Mouse (Mus musculus): ENCODE measurements around the gene 1700069L16Rik.

The 1700069L16Rik gene

GRCm38 (mm10) chr5:113724446-113724845 lies at the start of gene 1700069L16Rik:
Gene 1700069L16Rik (minus strand): TSS chr5:113724772.
- DNase-seq (ENCODE audit: low read depth): peak; percentile 32

GRCm38 (mm10) chr5:113773664-113774063 lies 49.1 kb upstream of the 1700069L16Rik start:
- DNase-seq (ENCODE audit: low read depth): peak; percentile 64

GRCm38 (mm10) chr5:113772905-113773519 lies 48.4 kb upstream of the 1700069L16Rik start:
- DNase-seq (ENCODE audit: low read depth): no peak

DNA sequence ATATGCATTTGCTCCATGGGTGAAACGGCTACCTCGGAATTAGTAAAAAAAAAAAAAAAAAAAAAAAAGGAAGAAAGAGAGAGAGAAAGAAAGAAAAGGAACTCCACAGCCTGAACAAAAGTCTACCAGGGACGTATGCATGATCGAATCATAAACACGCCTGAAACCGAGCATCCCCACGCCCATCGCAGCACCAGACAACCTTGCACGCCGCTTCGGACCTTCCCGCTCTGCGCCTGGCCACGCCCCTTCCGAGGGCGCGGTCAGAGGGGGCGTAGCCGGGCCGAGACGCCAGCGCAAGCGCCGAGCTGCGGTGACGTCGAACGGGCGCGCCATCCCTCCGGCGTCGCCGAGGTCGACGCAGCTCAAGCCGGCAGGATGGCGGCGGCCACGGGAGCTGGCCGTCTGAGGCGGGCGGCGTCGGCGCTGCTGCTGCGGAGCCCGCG lies 47.9 kb upstream of the 1700069L16Rik start, which contains the start of the genes Sart3 and Iscu:
Gene Sart3 (minus strand): TSS at position 61 of the 446 bp plus-strand sequence.
Gene Iscu (plus strand): TSS at position 299 of the 446 bp plus-strand sequence.
- DNase-seq (ENCODE audit: low read depth): peak; percentile 82

DNA sequence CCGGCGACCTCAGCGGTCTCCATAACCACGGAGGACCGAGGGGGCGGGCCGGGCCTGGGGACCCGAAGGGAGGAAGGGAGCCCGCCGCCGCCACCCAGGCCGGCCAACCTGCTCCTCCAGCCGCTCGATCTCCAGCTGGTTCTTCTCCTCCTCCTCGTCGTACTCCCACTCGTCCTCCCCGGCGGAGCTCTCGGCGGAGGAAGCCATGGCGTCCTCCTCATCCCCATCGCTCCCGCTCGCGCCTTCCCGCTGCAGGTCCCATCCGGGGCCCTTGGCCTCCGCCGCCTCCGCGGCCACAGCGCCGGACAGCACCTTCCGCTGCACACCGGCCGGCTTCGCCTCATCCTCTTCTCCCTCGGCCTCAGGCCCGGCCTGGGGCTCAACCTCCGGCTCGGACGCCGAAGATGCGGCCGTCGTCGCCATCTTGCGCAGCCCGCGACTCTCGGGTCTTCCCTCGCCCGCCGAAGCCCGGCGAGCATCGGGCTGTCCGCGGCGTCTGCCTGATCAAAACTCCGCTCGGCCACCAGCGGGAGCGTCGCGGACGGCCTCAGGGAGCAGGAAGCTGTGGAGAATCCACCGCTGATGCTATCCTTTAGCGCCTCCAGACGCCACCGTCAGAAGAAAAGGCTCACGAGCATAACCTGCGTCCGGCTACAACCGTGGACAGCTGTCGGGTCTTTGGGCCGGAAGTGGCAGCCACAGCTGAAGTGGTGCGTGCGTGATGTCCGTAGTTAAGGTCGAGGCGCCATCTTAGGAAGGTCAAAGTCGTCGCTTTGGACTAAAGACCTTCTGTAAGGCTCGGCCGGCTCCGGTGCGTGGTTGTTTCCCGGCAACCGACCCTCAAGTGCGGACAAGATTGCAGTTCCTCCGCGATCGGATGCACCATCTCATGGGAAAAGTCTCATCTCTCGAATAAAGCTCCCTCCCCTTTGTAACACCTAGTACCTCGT lies 46.9 kb upstream of the 1700069L16Rik start:
- peak; percentile 83 for DNase-seq (ENCODE audit: low read depth)

DNA sequence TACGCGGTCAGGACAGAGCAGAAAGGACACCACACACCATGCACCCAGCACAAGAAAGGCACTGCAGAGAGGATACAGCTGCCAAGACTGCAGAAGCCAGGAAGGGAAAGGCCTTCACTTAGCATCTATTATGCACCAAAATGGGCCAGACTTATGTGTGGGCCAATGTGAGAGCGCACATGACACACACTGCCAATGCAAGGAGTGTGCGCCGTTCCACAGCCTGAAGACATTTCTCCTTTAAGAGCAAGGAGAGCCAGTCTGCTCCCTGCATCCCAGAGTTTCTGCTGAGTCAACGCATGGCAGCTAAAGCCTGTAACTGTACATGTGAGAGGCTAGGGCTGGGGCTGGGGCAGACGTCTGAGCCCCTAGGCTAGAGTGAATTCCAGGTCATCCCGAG lies 44.2 kb upstream of the 1700069L16Rik start:
- no peak for DNase-seq (ENCODE audit: low read depth)

DNA sequence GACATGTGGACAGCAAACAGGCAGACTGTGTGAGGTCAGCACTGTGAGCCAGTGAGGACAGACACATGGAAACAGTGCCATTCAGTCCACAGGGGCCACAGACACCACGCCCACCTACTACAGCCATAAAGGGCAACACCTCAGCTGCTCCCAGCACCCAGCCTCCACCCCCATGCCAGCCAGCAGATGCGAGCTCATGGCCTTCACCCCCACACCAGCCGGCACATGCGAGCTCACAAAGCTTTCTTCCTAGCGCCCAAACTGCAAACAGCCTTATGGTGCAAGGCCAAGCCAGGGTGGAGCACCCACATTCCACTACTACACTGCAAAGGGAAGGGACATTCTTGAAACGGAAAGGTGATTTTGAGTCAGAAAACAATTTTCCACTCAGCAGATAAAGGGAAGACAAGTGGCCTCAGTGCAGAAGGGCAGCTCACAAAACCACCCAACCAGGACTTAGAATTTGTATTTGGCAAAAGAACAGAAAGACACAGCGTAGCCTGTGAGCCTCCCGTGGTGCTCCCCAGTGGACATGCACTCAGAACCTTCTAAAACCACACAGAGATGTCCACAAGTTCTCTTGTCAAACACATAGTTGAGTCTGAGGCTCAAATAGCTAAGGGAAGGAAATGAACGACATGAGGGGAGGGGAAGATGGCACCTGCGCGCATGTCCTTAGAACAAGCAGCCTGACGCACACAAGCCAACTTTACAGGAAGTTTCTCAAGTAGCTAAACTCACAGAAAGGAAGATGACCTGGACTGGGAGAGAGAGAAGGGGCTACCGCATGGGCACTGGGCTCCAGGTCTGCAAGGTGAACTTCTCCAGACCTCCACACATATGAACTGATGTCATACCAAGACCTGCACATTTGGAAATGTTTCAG lies 41.3 kb upstream of the 1700069L16Rik start:
- DNase-seq (ENCODE audit: low read depth): no peak

DNA sequence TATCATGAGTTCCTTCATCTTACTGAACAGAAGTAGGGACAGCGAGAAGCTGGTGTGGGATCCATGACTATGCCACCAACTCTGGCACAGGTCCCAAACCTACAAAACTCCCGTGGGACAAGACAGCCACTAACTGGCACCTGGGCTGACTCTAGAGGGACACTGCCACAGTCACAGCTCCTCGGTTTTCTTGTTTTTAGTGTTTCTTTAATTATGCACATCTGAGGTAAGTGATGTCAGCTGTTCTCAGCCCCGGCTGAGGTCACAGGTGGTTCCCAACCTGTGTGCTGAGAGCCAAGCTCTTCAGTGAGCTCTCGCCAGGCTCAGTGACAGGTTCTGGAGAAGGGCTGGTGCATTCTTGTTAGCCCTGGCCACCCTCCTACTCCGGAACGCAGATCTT lies 39.9 kb upstream of the 1700069L16Rik start:
- DNase-seq (ENCODE audit: low read depth): no peak

DNA sequence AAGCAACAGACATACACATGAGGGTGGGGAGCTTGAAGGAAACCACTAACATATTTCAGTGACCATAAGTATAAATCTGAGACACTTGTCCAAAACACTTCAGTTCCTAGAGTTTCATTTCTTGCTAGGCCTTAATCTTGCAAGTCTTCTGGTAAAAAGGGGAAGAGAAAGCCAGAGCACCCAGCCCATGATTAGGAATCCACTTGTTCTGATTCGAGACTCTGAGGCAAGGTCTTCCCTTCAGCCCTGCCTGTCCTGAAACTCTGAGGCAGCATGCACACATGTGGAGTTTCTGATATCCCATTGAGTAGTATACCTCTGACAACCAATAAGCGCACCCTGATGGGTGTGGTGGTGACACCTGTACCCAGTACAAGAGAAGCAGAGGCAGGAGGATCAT lies 37.0 kb upstream of the 1700069L16Rik start:
- DNase-seq (ENCODE audit: low read depth): no peak

GRCm38 (mm10) chr5:113755347-113756030 lies 30.9 kb upstream of the 1700069L16Rik start:
- no peak for DNase-seq (ENCODE audit: low read depth)

GRCm38 (mm10) chr5:113751521-113752157 lies 27.1 kb upstream of the 1700069L16Rik start:
- no peak for DNase-seq (ENCODE audit: low read depth)

DNA sequence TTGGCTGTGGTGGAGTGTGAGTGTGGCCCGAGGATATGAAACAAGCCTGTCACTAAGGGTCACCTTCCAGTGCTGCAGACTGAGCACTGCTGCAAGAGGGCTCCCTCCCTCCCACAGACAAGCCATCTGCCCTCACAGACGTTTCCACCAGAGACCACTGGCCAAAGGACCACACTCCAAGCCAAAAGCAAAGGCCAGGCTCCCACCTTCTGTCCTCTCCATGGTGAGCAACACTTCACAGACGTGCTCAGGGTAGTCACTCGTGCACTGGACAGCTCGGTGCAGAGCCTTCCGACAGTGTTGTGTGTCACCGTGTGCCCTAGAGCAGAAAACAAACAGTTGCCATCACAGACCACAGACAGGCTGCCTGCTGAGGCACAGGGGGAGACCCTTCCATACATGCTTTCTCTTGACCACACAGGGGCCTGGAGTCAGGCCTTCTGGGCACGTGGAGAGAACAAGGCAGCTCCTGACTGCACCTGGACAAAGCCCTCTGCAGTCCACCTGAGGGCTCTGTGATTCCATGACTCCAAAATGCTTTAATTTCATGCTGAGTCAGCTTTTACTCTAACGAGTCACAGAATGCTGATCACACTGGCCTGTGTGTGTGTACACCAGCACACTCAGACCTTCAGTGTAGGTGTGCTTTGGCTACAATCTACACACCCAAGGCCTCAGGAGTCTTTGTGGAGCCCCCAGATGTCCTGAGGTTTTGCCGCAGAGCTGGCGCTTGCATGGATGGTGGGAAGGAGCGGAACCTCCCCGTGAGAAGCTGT lies 24.2 kb upstream of the 1700069L16Rik start:
- DNase-seq (ENCODE audit: low read depth): no peak

DNA sequence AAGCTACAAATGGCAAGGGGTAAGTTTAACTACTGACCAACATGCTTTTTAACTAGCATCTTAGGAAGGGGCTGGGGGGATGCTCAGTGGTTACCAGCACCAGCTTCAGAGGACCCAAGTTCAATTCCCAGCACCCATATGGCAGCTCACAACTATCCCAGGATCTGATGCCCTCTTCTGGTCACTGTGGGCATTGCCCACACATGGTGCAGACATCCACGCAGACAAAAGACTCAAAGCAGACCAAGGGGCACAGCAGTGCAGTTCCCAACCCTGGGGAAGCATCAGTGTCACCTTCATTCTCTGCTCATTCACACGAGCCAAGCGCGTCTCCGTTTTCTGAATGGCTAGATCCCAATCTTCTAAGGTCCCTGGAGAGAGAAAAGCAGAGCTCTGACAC lies 23.1 kb upstream of the 1700069L16Rik start:
- no peak for DNase-seq (ENCODE audit: low read depth)

DNA sequence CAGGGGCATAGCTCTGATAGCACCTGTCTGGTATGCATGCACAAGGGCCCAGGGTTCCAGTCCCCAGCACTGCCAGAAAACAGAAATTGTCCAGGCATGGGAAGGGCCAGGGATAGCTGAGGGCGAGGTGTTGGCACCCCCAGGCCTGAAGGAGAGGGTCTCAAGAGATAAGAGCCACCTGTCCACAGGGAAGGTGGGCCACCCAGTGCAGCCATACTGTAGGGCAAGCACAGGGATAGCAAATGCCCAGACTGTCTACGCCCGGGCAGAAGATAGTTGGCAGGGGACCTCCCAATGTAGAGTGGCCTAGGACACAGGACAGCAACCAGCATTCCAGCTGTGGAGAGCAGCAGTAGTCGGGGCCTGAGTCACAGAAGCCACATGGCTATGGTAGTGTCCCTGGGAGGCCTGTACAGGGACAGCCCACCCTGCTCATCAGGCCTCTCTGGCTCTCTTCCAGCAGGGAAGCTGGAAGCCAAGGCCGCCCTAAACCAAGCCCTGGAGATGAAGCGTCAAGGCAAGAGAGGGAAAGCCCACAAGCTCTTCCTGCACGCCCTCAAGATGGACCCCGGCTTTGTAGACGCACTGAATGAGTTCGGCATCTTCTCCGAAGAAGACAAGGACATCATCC lies 13.2 kb upstream of the 1700069L16Rik start:
- DNase-seq (ENCODE audit: low read depth): no peak

DNA sequence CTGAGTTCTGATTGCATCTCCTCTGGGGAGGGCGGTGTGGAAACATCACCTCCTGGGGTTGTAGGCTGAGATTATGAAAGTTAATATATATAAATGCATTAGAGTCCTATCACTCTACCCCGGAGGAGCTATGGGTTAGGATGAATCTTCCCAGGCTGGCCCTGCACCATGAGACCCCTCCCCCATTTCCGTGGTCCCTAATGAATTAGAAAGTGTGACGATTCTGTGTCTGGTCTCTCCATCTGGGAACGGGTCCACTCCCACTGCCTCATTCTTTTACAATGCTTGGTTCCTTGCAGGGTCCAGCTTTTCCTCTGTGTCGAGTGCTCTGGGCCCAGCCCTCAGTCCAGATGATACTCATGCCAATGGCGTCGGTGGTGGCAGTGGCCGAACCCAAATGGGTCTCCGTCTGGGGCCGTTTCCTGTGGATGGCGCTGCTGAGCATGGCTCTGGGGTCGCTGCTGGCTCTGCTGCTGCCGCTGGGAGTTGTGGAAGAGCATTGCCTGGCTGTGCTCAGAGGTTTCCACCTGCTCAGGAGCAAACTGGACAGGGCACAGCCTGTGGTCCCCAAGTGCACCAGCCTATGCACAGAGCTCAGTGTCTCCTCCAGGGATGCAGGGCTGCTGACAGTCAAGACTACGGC lies 12.1 kb upstream of the 1700069L16Rik start:
- DNase-seq (ENCODE audit: low read depth): no peak

- DNase-seq (ENCODE audit: low read depth): no peak
Measured at GRCm38 (mm10) chr5:113736113-113736502, 11.5 kb upstream of the 1700069L16Rik start.

- DNase-seq (ENCODE audit: low read depth): peak; percentile 83
Measured at GRCm38 (mm10) chr5:113735345-113736112, 11.0 kb upstream of the 1700069L16Rik start, which contains the start of gene Ficd. Gene Ficd (plus strand): TSS chr5:113735803.

- DNase-seq (ENCODE audit: low read depth): no peak
Measured at GRCm38 (mm10) chr5:113735023-113735344, 10.4 kb upstream of the 1700069L16Rik start.

Data from fibroblast of lung, adult 2 months (primary cell).